Mouse (Mus musculus) heart, adult 11 months (tissue): ENCODE data around the gene Azin2.

Source experiments
- DNase-seq: peaks from one replicate; pipeline ENCODE4 v3.0.0; 2022

Gene Azin2

GRCm38 (mm10) chr4:128924841-128925606 is 37.2 kb downstream of the Azin2 start:
- DNase-seq = peak; percentile 96

DNA sequence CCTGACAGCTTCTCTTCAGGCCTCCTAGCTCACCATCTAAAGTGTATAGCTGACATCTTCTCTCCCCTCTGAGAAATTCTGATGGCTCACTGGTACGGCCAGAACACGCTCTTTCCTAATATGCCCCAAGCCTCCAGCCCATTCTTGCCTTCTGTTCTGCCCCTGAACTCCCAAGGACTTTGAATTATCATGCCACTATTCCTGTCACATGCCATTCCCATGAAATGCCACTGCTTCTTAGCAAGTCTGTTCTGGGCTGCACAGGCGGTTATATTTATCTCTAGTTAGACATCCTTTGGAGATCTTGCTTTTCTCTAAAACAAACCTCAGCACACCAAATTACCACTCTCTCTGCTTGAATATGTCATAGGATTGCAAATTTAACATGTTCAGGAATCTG is 38.6 kb downstream of the Azin2 start:
- no peak for DNase-seq

GRCm38 (mm10) chr4:128919106-128919505 is 43.1 kb downstream of the Azin2 start:
- DNase-seq = no peak

DNA sequence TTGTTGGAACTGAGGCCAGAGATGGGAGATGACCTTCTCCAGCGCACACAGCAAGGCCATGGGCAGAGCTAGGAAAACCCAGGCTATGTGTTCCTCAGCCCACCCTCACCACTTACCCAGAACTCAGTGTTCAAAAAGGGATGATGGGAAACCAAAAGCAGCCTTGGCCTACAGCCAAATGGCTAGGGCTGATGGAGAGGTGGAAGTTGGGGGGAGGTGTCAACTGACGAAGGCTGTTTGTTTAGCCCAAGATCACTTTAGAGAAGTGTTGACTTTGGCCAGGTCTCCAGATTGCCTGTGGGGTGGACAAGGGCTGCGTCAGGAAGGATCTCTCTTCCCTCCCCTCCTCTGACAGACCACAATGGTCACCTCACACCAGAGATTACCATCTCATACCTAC is 44.1 kb downstream of the Azin2 start:
- DNase-seq = peak; percentile 95

DNA sequence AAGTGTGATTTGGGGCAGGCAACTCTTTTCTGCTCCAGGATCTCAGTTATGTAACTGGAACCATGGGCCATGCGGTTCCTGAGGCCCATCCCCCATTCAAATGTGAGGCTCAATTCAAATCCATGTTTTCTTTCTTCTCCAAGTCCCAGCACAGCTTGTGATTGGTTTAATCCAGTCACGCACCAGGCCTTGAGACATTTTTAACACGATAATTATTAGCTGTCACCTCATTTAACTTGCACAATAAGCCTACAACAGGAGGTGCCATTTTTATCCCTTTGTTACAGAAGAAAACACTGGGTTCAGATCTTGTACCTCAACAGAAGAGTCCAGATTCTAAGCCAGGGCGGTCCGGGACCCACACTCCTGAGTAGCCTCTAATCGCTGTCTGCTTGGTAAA is 44.5 kb downstream of the Azin2 start:
- DNase-seq = no peak

- DNase-seq = no peak
These were observed 45.1 kb downstream of the Azin2 start for GRCm38 (mm10) chr4:128917119-128917518.

DNA sequence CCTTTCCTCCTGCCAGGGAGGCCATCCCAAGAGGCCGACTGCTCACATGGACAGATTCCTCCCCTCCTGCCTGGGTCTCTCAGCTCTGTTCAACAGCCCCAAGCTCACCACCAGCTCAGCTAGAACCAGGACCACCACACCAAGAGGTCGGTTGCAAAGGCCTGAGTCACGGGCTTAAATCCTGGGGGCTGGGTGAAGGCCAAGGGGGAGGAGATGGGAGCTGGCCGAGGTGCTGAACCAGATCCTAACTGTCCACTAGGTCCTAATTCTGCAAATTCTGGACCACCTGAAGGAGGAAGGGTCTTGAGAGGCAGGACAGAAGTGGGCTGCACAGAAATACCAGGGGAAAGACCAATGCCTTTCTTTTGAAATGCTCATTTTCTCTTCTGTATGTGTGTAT is 48.4 kb downstream of the Azin2 start:
- DNase-seq = no peak

DNA sequence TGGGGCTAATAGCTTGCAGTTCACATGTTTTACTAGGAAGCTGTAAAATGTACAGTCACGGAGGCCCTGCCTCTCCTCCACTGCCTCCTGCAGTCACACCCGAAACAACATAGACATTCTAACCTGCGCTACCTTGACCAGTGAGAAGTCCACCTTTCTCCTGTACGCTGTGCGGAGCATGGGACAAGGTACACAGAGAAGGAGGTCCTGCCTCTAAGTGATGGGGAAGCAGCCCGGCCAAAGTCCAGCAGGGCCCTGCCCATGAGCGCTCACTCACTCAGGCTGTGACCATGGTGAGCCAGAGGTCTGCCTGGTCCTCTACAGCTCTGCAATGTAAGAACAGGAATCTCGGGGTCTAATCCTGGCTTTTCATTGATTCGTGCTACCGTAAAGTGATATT is 50.2 kb downstream of the Azin2 start:
- DNase-seq = no peak

GRCm38 (mm10) chr4:128910276-128911063 is 51.8 kb downstream of the Azin2 start:
- no peak for DNase-seq

GRCm38 (mm10) chr4:128909378-128909831 is 52.8 kb downstream of the Azin2 start:
- DNase-seq = no peak

GRCm38 (mm10) chr4:128908586-128909377 is 53.5 kb downstream of the Azin2 start:
- DNase-seq = no peak

- no peak for DNase-seq
These were observed 54.8 kb downstream of the Azin2 start for GRCm38 (mm10) chr4:128907238-128907968.

DNA sequence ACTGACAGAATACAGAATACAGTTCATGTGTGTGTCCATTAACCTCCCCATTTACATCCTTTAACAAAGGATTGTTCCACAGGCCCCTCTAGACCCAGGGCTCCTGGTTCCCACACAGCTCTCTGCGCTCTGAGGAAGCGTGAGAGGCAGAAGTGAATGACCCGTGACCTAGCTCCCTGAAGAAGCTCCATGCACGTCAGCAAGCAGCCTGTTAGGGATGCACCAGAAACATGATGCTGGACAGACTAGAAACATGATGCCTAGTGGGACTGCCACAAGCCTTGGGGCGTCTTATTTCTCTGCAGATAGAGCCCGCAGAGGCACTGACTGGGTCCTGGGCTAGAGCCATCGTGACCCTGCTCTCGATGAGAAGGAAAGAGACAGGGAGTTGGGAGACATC is 55.5 kb downstream of the Azin2 start:
- no peak for DNase-seq

DNA sequence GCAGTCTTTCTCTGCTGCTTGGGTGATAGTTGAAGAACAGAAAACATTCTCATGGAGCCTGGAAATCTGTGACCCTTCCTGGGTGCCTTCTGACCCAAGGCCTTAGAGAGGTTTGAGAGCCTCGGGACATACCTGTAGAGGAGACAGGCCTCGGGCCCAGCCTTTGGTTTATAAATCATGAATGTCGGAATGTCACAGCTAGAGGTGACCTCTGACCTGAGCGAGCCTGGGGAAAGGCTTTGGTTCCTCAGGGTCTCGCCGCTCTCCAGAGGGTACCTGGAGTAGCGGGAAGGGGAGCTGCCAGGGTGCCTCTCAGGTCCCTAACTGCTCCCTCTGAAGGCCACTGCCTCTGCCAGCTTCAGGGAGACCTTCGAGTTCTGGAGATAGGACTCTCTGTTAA is 57.0 kb downstream of the Azin2 start:
- no peak for DNase-seq

- no peak for DNase-seq
These were observed 58.0 kb downstream of the Azin2 start for GRCm38 (mm10) chr4:128904035-128904800.

DNA sequence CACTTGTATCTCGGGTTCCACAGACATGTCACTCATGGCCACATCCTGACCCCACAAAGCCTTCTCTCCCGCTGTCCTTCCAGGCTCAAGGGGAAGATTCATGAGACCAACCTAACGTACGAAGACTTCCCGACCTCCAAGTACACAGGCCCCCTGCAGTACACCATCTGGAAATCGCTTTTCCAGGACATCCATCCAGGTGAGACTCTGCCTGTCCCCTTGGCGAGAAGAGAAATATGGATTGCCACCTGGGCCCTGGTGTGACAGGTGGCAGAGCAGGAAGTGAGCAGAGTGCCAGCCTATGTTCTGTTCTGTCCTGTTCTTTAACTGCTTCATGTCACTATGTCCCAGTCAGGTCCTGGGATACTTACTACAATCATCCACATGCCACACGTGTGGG is 59.9 kb downstream of the Azin2 start:
- no peak for DNase-seq

DNA sequence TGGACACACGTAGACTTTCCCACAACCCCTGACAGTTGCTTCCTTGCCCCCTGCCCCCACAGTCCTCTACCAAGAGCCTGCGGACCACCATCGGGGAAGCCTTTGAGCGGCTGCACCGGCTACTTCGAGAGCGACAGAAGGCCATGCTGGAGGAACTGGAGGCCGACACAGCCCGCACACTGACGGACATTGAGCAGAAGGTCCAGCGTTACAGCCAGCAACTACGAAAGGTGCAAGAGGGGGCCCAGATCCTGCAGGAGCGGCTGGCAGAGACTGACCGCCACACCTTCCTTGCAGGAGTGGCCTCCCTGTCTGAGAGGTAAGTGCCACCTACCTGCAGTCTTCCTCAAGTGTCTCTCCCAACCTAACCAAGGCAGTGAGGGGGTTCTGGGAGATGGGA is 61.8 kb downstream of the Azin2 start:
- no peak for DNase-seq

DNA sequence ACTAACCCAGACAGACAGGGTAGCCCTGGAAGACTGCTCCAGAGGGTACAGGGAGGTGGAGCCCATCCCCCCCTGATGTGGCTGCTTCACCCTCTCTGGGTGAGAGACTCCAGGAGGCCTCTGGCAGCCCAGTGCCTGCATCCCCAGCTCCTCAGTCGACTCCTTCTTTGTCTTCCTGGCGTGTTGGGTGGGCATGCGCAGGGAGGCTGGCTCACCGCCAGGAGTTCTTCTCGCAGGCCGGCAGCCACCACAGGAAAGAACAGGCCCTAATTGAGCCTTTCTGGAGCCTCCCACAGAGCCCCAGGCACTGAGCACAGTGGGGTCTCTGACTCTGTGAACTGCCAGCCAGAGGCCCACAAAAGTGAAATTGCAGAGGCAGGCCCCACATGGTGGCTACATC is 62.9 kb downstream of the Azin2 start:
- peak; percentile 96 for DNase-seq

DNA sequence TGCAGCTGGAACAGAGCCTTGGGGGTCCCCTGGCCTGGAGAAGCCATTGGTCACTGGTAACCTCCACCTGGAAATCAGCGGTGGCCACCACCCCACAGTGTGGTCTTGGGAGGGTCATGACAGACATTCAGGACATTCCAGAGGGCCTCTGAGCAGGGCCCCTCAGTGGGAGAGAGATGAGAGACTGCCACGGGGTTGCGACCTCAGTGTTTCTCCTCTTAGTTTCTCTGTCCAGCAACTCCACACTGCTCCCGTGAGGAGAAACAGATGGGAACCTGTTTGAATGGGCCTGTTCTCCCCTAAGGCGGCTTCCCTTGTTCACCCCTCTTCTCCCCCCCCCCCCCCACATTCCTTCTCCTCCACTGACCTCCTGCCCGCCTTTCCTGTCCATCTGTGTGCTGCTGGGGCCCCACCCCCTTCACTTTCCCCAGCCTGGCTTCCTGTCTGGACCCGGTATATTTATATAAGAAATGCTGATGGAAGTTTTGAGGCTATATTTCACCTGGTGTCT is 64.3 kb downstream of the Azin2 start:
- DNase-seq = peak; percentile 96

DNA sequence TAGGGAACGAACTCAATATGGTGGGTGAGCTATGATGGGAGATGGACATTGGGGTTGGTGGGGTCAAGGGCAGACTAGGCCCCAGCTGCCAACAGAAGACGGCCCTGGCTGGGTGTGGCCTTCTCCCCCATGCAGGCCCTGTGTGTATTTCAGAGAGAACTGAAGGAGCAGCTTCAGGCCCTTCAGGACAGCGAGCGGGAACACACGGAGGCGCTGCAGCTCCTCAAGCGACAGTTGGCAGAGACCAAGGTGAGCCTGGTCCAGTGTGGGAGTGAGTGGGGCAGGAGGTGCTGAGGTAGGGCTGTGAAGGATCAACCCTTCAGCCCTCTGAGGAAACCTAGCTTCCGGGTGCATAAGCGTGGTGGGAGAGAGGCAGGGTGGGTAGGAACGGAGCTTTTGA is 65.6 kb downstream of the Azin2 start:
- DNase-seq = no peak

DNA sequence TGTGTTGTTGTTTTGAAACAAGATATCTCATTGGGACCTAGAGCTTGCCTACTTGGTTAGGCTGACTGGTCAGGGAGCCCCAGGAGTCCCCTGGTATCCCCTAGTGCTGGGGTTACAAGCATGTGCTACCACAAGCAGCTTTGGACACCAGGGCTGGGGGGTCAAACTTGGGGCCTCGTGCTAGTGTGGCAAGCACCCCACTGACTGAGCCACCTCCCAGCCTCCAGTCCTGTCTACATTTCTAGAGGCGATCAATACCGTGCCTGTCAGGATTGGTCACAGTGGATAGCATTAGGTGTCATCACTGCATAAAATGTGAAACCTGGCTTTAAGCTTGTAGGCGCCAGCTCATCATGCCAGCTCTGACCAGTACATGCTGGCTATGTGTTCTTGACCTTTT is 66.4 kb downstream of the Azin2 start:
- DNase-seq = no peak

DNA sequence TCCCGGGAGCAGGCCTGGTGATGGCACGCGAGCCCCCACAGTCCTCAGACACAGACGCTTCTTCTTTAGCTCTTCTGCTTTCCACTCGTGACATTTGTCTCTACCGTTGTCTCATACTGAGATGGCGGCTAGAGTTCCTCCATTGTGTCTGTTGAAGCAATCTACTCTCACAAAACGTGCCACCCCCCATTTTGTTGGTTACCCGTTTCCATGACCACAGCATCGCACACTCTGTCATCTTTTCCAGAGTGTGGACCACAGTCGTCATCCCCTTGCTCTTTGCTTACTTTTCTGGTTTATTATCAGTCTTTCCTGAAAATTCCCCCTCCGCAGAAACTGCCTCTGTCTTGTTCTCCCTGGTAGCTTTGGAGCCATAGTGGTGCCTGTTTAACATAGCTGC is 68.1 kb downstream of the Azin2 start:
- DNase-seq = no peak
